Mouse (Mus musculus) heart, embryonic 12.5 days (tissue): ENCODE measurements at regions not wholly inside any gene's neighbourhood (a gene's known extent, or its start where the extent isn't known, plus 50 kb on each side); places are given as distances from the start of the nearest gene placed in this dataset.

Experiments
- ATAC-seq: fragments of 200-750 bp; cut with Nextera tagmentation; 2 replicates; pipeline ENCODE4 v1.8.0; 2017; ENCODE audit warnings: moderate TSS enrichment, moderate library complexity; ENCODE audit not compliant: insufficient number of reproducible peaks, low FRiP score
- H3K27ac ChIP-seq: fragments of 300-500 bp; sonication (generic); 2 replicates; pipeline ENCODE4 v1.5.1; 2016; ENCODE audit warnings: mild to moderate bottlenecking, moderate library complexity; ENCODE audit not compliant: poor library complexity, severe bottlenecking
- H3K27me3 ChIP-seq: fragments of 300-500 bp; sonication (generic); replicated peaks from 2 replicates; pipeline ENCODE4 v1.6.1; 2016; ENCODE audit warnings: mild to moderate bottlenecking, moderate library complexity
- H3K36me3 ChIP-seq: fragments of 300-500 bp; sonication (generic); 2 replicates; pipeline ENCODE4 v1.6.1; 2016; ENCODE audit warnings: mild to moderate bottlenecking, moderate library complexity
- H3K4me1 ChIP-seq: fragments of 300-500 bp; sonication (generic); replicated peaks from 2 replicates; pipeline ENCODE4 v1.6.1; 2016; ENCODE audit warnings: mild to moderate bottlenecking
- H3K4me2 ChIP-seq: fragments of 300-500 bp; sonication (generic); 2 replicates; pipeline ENCODE4 v1.6.1; 2016; ENCODE audit warnings: mild to moderate bottlenecking, moderate library complexity
- H3K4me3 ChIP-seq: fragments of 300-500 bp; sonication (generic); 2 replicates; pipeline ENCODE4 v1.5.1; 2016; ENCODE audit warnings: mild to moderate bottlenecking
- H3K9ac ChIP-seq: fragments of 300-500 bp; sonication (generic); 2 replicates; pipeline ENCODE4 v1.6.1; 2016; ENCODE audit warnings: mild to moderate bottlenecking, moderate library complexity
- H3K9me3 ChIP-seq: fragments of 300-500 bp; sonication (generic); replicated peaks from 2 replicates; pipeline ENCODE4 v1.6.1; 2016; ENCODE audit warnings: mild to moderate bottlenecking, moderate library complexity
- WGBS: fragments of 180-500 bp; shearing (Covaris S2); methylation state at CpG from one replicate; pipeline ENCODE4 v1.1.7; 2016; 5-methylcytosine and 5-hydroxymethylcytosine counted together

GRCm38 (mm10) chr10:95032760-95033716 is 88.4 kb upstream of the Plxnc1 start:
- Histone ChIP-seq H3K4me1 (no peaks in the 10 kb centered on the region), H3K4me2 (no peak overlapping the region), H3K4me3 (no peak overlapping the region), H3K27me3 (no peaks in the 10 kb centered on the region), H3K36me3 (no peaks in the 10 kb centered on the region), H3K9ac (no peak overlapping the region), H3K27ac (no peak overlapping the region), H3K9me3 (no peaks in the 10 kb centered on the region)
- ATAC-seq, result no peak
- 75% methylated on average over 14 of the region's 14 CpGs for WGBS

- Histone ChIP-seq H3K9ac (no peak overlapping the region), H3K27me3 (no peaks in the 10 kb centered on the region), H3K4me3 (no peak overlapping the region), H3K4me1 (no peaks in the 10 kb centered on the region), H3K27ac (no peak overlapping the region), H3K4me2 (no peak overlapping the region), H3K36me3 (no peaks in the 10 kb centered on the region), H3K9me3 (no peaks in the 10 kb centered on the region)
- WGBS, result 88% methylated on average over 2 of the region's 2 CpGs
- no peak for ATAC-seq
These were observed 86.7 kb upstream of the Plxnc1 start for GRCm38 (mm10) chr10:95031371-95031770.

GRCm38 (mm10) chr10:95030801-95031200 is 86.2 kb upstream of the Plxnc1 start:
- no peaks in the 10 kb centered on the region for H3K27me3 ChIP-seq
- H3K36me3 ChIP-seq, result no peaks in the 10 kb centered on the region
- 67% methylated on average over 5 of the region's 5 CpGs for WGBS
- no peaks in the 10 kb centered on the region for H3K9me3 ChIP-seq
- ATAC-seq, result no peak
- H3K4me1 ChIP-seq, result no peaks in the 10 kb centered on the region
- H3K4me3 ChIP-seq, result no peak overlapping the region
- no peak overlapping the region for H3K9ac ChIP-seq
- H3K27ac ChIP-seq, result no peak overlapping the region
- no peak overlapping the region for H3K4me2 ChIP-seq

GRCm38 (mm10) chr10:95029554-95029953 is 84.9 kb upstream of the Plxnc1 start:
- 71% methylated on average over 3 of the region's 3 CpGs for WGBS
- H3K9me3 ChIP-seq, result no peaks in the 10 kb centered on the region
- H3K36me3 ChIP-seq, result no peaks in the 10 kb centered on the region
- no peak for ATAC-seq
- H3K4me2 ChIP-seq, result no peak overlapping the region
- no peaks in the 10 kb centered on the region for H3K27me3 ChIP-seq
- H3K27ac ChIP-seq, result no peak overlapping the region
- H3K4me3 ChIP-seq, result no peak overlapping the region
- no peak overlapping the region for H3K9ac ChIP-seq
- no peaks in the 10 kb centered on the region for H3K4me1 ChIP-seq

- Histone ChIP-seq H3K27me3 (no peaks in the 10 kb centered on the region), H3K4me3 (no peak overlapping the region), H3K36me3 (no peaks in the 10 kb centered on the region), H3K27ac (no peak overlapping the region), H3K9ac (no peak overlapping the region), H3K4me2 (no peak overlapping the region), H3K9me3 (0 out of 2 replicates have a peak, but pooled peaks cover 4% of the 10 kb centered on the region), H3K4me1 (no peaks in the 10 kb centered on the region)
- WGBS, result 87% methylated on average over 12 of the region's 12 CpGs
- no peak for ATAC-seq
These were observed 81.1 kb upstream of the Plxnc1 start for GRCm38 (mm10) chr10:95025569-95026327.

- Histone ChIP-seq H3K4me1 (no peaks in the 10 kb centered on the region), H3K9ac (no peak overlapping the region), H3K36me3 (no peaks in the 10 kb centered on the region), H3K27ac (no peak overlapping the region), H3K9me3 (0 out of 2 replicates have a peak, but pooled peaks cover 4% of the 10 kb centered on the region), H3K4me2 (no peak overlapping the region), H3K4me3 (no peak overlapping the region), H3K27me3 (no peaks in the 10 kb centered on the region)
- ATAC-seq, result no peak
- WGBS, result 50% methylated on average over 1 of the region's 1 CpGs
These were observed 76.6 kb upstream of the Plxnc1 start for GRCm38 (mm10) chr10:95021209-95021608.

GRCm38 (mm10) chr10:95016896-95017295 is 72.3 kb upstream of the Plxnc1 start:
- Histone ChIP-seq H3K4me2 (no peak overlapping the region), H3K4me3 (no peak overlapping the region), H3K4me1 (peaks cover 13% of the 10 kb centered on the region; the same call in 1 of the 2 replicates), H3K9me3 (no peaks in the 10 kb centered on the region), H3K27me3 (no peaks in the 10 kb centered on the region), H3K27ac (no peak overlapping the region), H3K9ac (no peak overlapping the region), H3K36me3 (no peaks in the 10 kb centered on the region)
- ATAC-seq, result no peak
- WGBS, result 85% methylated on average over 7 of the region's 7 CpGs

- ATAC-seq, result no peak
- H3K9me3 ChIP-seq, result no peaks in the 10 kb centered on the region
- WGBS, result 91% methylated on average over 9 of the region's 9 CpGs
These were observed 70.8 kb upstream of the Plxnc1 start for GRCm38 (mm10) chr10:95015298-95015951.

GRCm38 (mm10) chr10:95013946-95014345 is 69.3 kb upstream of the Plxnc1 start:
- H3K4me2 ChIP-seq, result no peak overlapping the region
- peak overlapping the region; percentile 16 for H3K27ac ChIP-seq
- H3K36me3 ChIP-seq, result no peaks in the 10 kb centered on the region
- WGBS, result 68% methylated on average over 4 of the region's 4 CpGs
- no peak; the same call in 1 of the 2 replicates for ATAC-seq
- H3K9me3 ChIP-seq, result no peaks in the 10 kb centered on the region
- H3K4me3 ChIP-seq, result no peak overlapping the region
- no peak overlapping the region for H3K9ac ChIP-seq
- peaks cover 13% of the 10 kb centered on the region; the same call in 1 of the 2 replicates for H3K4me1 ChIP-seq
- H3K27me3 ChIP-seq, result no peaks in the 10 kb centered on the region

More at GRCm38 (mm10) chr10:95015298-95015951, 70.8 kb upstream of the Plxnc1 start:
- no peak overlapping the region for H3K4me3 ChIP-seq
- H3K27me3 ChIP-seq, result no peaks in the 10 kb centered on the region
- H3K36me3 ChIP-seq, result no peaks in the 10 kb centered on the region
- H3K4me2 ChIP-seq, result no peak overlapping the region
- H3K9ac ChIP-seq, result no peak overlapping the region
- H3K27ac ChIP-seq, result no peak overlapping the region
- H3K4me1 ChIP-seq, result peaks cover 13% of the 10 kb centered on the region; the same call in 1 of the 2 replicates

GRCm38 (mm10) chr10:95013213-95013915 is 68.7 kb upstream of the Plxnc1 start:
- 80% methylated on average over 11 of the region's 11 CpGs for WGBS
- Histone ChIP-seq H3K27ac (peak overlapping the region; percentile 16; the same call in 1 of the 2 replicates), H3K9ac (no peak overlapping the region), H3K36me3 (no peaks in the 10 kb centered on the region), H3K4me1 (peaks cover 13% of the 10 kb centered on the region; the same call in 1 of the 2 replicates), H3K4me2 (no peak overlapping the region), H3K4me3 (no peak overlapping the region), H3K27me3 (no peaks in the 10 kb centered on the region), H3K9me3 (no peaks in the 10 kb centered on the region)
- no peak for ATAC-seq
